Mouse (Mus musculus): Measurements from ENCODE around the gene Zfp180. TPM values are rescaled to one million over a fixed set of nuclear protein-coding genes. Genes with fewer than 3 reads are reported as not detected.
"Not testable (repeated sequence)": the region's sequence is repeated elsewhere in the genome, so short reads cannot be mapped to it uniquely, and the experiment has no call there.

Zfp180 gene
- 34.3 and 39.6 TPM in 2 replicates for polyA plus RNA-seq (2014; fragmentation: Nextera tagmentation; extraction: Ambion mirVana)

GRCm38 (mm10) chr7:24081634-24082431 is at the start of gene Zfp180:
Gene Zfp180 (plus strand): TSS chr7:24081924.
- DNase-seq (ENCODE audit: low spot score): peak; percentile 99
- Histone ChIP-seq H3K27me3 (ENCODE audit: control insufficient read depth, insufficient read depth, low read length) (no peaks in the 10 kb centered on the region), H3K9ac (peak within 1 kb of the TSS; percentile 71), H3K27ac (peak within 1 kb of the TSS; percentile 82), H3K4me3 (replicated peaks; ENCODE audit: low read length) (peak within 1 kb of the TSS; percentile 57), H3K4me2 (replicated peaks) (peak within 1 kb of the TSS; percentile 83), H3K36me3 (replicated peaks; ENCODE audit: control insufficient read depth, insufficient read depth) (peaks cover 3% of the 10 kb centered on the region; the same call in 1 of the 2 replicates), H3K4me1 (replicated peaks; ENCODE audit: control insufficient read depth, insufficient read depth, low read length) (peaks cover 9% of the 10 kb centered on the region), H3K9me3 (ENCODE audit: control insufficient read depth, low read length) (peaks cover 5% of the 10 kb centered on the region; the same call in 1 of the 2 replicates)
- ATAC-seq (ENCODE audit: low FRiP score): peak; percentile 98
- WGBS: 20% methylated on average over 44 of the region's 44 CpGs

- ATAC-seq (ENCODE audit: low FRiP score): no peak
- Histone ChIP-seq H3K36me3 (replicated peaks; ENCODE audit: control insufficient read depth, insufficient read depth) (no peaks in the 10 kb centered on the region), H3K27me3 (ENCODE audit: control insufficient read depth, insufficient read depth, low read length) (no peaks in the 10 kb centered on the region), H3K4me3 (replicated peaks; ENCODE audit: low read length) (no peak within 1 kb of the TSS), H3K27ac (no peak within 1 kb of the TSS), H3K9ac (no peak within 1 kb of the TSS), H3K4me2 (replicated peaks) (no peak within 1 kb of the TSS), H3K9me3 (ENCODE audit: control insufficient read depth, low read length) (0 out of 2 replicates have a peak, but pooled peaks cover 8% of the 10 kb centered on the region), H3K4me1 (replicated peaks; ENCODE audit: control insufficient read depth, insufficient read depth, low read length) (no peaks in the 10 kb centered on the region)
- DNase-seq (ENCODE audit: low spot score): no peak
- WGBS: 81% methylated on average over 4 of the region's 4 CpGs
Observed at GRCm38 (mm10) chr7:24052660-24053304, 28.9 kb upstream of the Zfp180 start, which contains the start of gene Vmn1r183. Gene Vmn1r183 (plus strand): TSS chr7:24053254.

- DNase-seq (ENCODE audit: low spot score); H3K4me1 ChIP-seq (replicated peaks; ENCODE audit: control insufficient read depth, insufficient read depth, low read length); H3K9me3 ChIP-seq (ENCODE audit: control insufficient read depth, low read length); H3K9ac ChIP-seq; H3K27me3 ChIP-seq (ENCODE audit: control insufficient read depth, insufficient read depth, low read length); H3K27ac ChIP-seq; H3K4me2 ChIP-seq (replicated peaks); H3K36me3 ChIP-seq (replicated peaks; ENCODE audit: control insufficient read depth, insufficient read depth); H3K4me3 ChIP-seq (replicated peaks; ENCODE audit: low read length); ATAC-seq (ENCODE audit: low FRiP score): not testable (repeated sequence)
- 54% methylated on average over 1 of the region's 1 CpGs for WGBS
Observed at GRCm38 (mm10) chr7:24074424-24074823, 7.3 kb upstream of the Zfp180 start.

GRCm38 (mm10) chr7:24082457-24083235 is 922 bp downstream of the Zfp180 start:
- Histone ChIP-seq H3K9ac (peak overlapping the region; percentile 71), H3K4me3 (replicated peaks; ENCODE audit: low read length) (peak overlapping the region; percentile 57), H3K27me3 (ENCODE audit: control insufficient read depth, insufficient read depth, low read length) (no peaks in the 10 kb centered on the region), H3K27ac (peak overlapping the region; percentile 82), H3K36me3 (replicated peaks; ENCODE audit: control insufficient read depth, insufficient read depth) (peaks cover 11% of the 10 kb centered on the region), H3K9me3 (ENCODE audit: control insufficient read depth, low read length) (peaks cover 8% of the 10 kb centered on the region; the same call in 1 of the 2 replicates), H3K4me1 (replicated peaks; ENCODE audit: control insufficient read depth, insufficient read depth, low read length) (peaks cover 9% of the 10 kb centered on the region), H3K4me2 (replicated peaks) (peak overlapping the region; percentile 83)
- DNase-seq (ENCODE audit: low spot score): no peak
- 57% methylated on average over 15 of the region's 15 CpGs for WGBS
- peak; percentile 21; the same call in 1 of the 2 replicates for ATAC-seq (ENCODE audit: low FRiP score)

- H3K4me1 ChIP-seq (replicated peaks; ENCODE audit: control insufficient read depth, insufficient read depth, low read length): peaks cover 9% of the 10 kb centered on the region
- WGBS: 93% methylated on average over 4 of the region's 4 CpGs
- no peak overlapping the region for H3K4me3 ChIP-seq (replicated peaks; ENCODE audit: low read length)
- ATAC-seq (ENCODE audit: low FRiP score): no peak
- H3K36me3 ChIP-seq (replicated peaks; ENCODE audit: control insufficient read depth, insufficient read depth): peaks cover 19% of the 10 kb centered on the region
- H3K27me3 ChIP-seq (ENCODE audit: control insufficient read depth, insufficient read depth, low read length): no peaks in the 10 kb centered on the region
- H3K9ac ChIP-seq: no peak overlapping the region
- no peak overlapping the region for H3K27ac ChIP-seq
- H3K9me3 ChIP-seq (ENCODE audit: control insufficient read depth, low read length): peaks cover 16% of the 10 kb centered on the region
- no peak for DNase-seq (ENCODE audit: low spot score)
- H3K4me2 ChIP-seq (replicated peaks): no peak overlapping the region
Observed at GRCm38 (mm10) chr7:24086871-24087270, 5.1 kb downstream of the Zfp180 start.

- WGBS: 97% methylated on average over 12 of the region's 12 CpGs
- H3K36me3 ChIP-seq (replicated peaks; ENCODE audit: control insufficient read depth, insufficient read depth): peaks cover 19% of the 10 kb centered on the region
Observed at GRCm38 (mm10) chr7:24087485-24088125, 5.9 kb downstream of the Zfp180 start.

GRCm38 (mm10) chr7:24104403-24104802 is 22.7 kb downstream of the Zfp180 start:
- Histone ChIP-seq H3K4me3 (replicated peaks; ENCODE audit: low read length) (no peak overlapping the region), H3K36me3 (replicated peaks; ENCODE audit: control insufficient read depth, insufficient read depth) (peaks cover 97% of the 10 kb centered on the region), H3K4me1 (replicated peaks; ENCODE audit: control insufficient read depth, insufficient read depth, low read length) (no peaks in the 10 kb centered on the region), H3K27ac (no peak overlapping the region), H3K27me3 (ENCODE audit: control insufficient read depth, insufficient read depth, low read length) (no peaks in the 10 kb centered on the region), H3K9ac (no peak overlapping the region), H3K9me3 (ENCODE audit: control insufficient read depth, low read length) (peaks cover 99% of the 10 kb centered on the region), H3K4me2 (replicated peaks) (no peak overlapping the region)
- WGBS: 96% methylated on average over 9 of the region's 9 CpGs
- ATAC-seq (ENCODE audit: low FRiP score): no peak
- DNase-seq (ENCODE audit: low spot score): no peak

More at GRCm38 (mm10) chr7:24087485-24088125, 5.9 kb downstream of the Zfp180 start:
- peaks cover 16% of the 10 kb centered on the region for H3K9me3 ChIP-seq (ENCODE audit: control insufficient read depth, low read length)
- DNase-seq (ENCODE audit: low spot score) (no peak), ATAC-seq (ENCODE audit: low FRiP score) (no peak)
- H3K4me2 ChIP-seq (replicated peaks): no peak overlapping the region
- H3K27me3 ChIP-seq (ENCODE audit: control insufficient read depth, insufficient read depth, low read length): no peaks in the 10 kb centered on the region
- H3K4me3 ChIP-seq (replicated peaks; ENCODE audit: low read length): no peak overlapping the region
- no peak overlapping the region for H3K9ac ChIP-seq
- no peak overlapping the region for H3K27ac ChIP-seq
- H3K4me1 ChIP-seq (replicated peaks; ENCODE audit: control insufficient read depth, insufficient read depth, low read length): peaks cover 5% of the 10 kb centered on the region

GRCm38 (mm10) chr7:24105144-24105703 is 23.5 kb downstream of the Zfp180 start:
- H3K27me3 ChIP-seq (ENCODE audit: control insufficient read depth, insufficient read depth, low read length): no peaks in the 10 kb centered on the region
- WGBS: 95% methylated on average over 18 of the region's 18 CpGs
- H3K4me2 ChIP-seq (replicated peaks): no peak overlapping the region
- no peak overlapping the region for H3K27ac ChIP-seq
- H3K9ac ChIP-seq: no peak overlapping the region
- DNase-seq (ENCODE audit: low spot score): no peak
- peaks cover 93% of the 10 kb centered on the region for H3K9me3 ChIP-seq (ENCODE audit: control insufficient read depth, low read length)
- H3K4me3 ChIP-seq (replicated peaks; ENCODE audit: low read length): no peak overlapping the region
- H3K4me1 ChIP-seq (replicated peaks; ENCODE audit: control insufficient read depth, insufficient read depth, low read length): no peaks in the 10 kb centered on the region
- ATAC-seq (ENCODE audit: low FRiP score): no peak; the same call in 1 of the 2 replicates
- peaks cover 89% of the 10 kb centered on the region for H3K36me3 ChIP-seq (replicated peaks; ENCODE audit: control insufficient read depth, insufficient read depth)
